ENCODE assay signal across 27 mouse cellular contexts in genomic region chr8:87513796-87514195, GRCm38 (mm10). TPM values are rescaled to one million over a fixed set of nuclear protein-coding genes. Genes with fewer than 3 reads are reported as not detected.
DNase-seq lines count a peak whose midpoint lies in the region; TF ChIP-seq lines count a peak whose summit lies in the region.
"Had no signal": no experiment of that assay in that cellular context is flagged by ENCODE, and none has a peak within 500 bp of the region (broad histone marks: within the 10 kb centered on the region; RNA-seq: fewer than 3 reads in every experiment).

No protein-coding gene starts in this region.

- H3K36me3 ChIP-seq in C2C12 (ENCODE audit: control insufficient read depth, insufficient read depth) (no peaks in the 10 kb centered on the region), myocyte (ENCODE audit: control insufficient read depth, insufficient read depth) (no peaks in the 10 kb centered on the region)
- H3K36me3 ChIP-seq: embryonic facial prominence, embryonic 13.5 days; embryonic facial prominence, embryonic 15.5 days; forebrain, embryonic 12.5 days; G1E had no signal

- H3K79me3 ChIP-seq in C2C12 (ENCODE audit: low read depth), result peaks cover 1% of the 10 kb centered on the region

- H3K4me3 ChIP-seq in layer of hippocampus, adult 2 months, result no peak overlapping the region
- H3K4me3 ChIP-seq in C2C12 (ENCODE audit: insufficient read depth, poor library complexity, severe bottlenecking) (no peak overlapping the region), myocyte (no peak overlapping the region)
- H3K4me3 ChIP-seq: embryonic facial prominence, embryonic 13.5 days; embryonic facial prominence, embryonic 15.5 days; erythroblast, embryonic 14.5 days; forebrain, embryonic 12.5 days had no signal

- H3K79me2 ChIP-seq in C2C12 (ENCODE audit: control insufficient read depth, insufficient read depth) (no peaks in the 10 kb centered on the region), myocyte (ENCODE audit: control insufficient read depth, insufficient read depth) (no peaks in the 10 kb centered on the region)

- 0 out of 2 replicates have a peak overlapping the region, but pooled peaks have one; percentile 46 for H3K27ac ChIP-seq in layer of hippocampus, adult 2 months
- H3K27ac ChIP-seq: embryonic facial prominence, embryonic 13.5 days; embryonic facial prominence, embryonic 15.5 days; forebrain, embryonic 12.5 days had no signal

- TF ChIP-seq POLR2A in myocyte (IDR thresholded peaks at IDR 0.05; ENCODE audit: insufficient read length, low read depth), result no peak

- TF ChIP-seq CTCF in layer of hippocampus, adult 2 months (conservative IDR thresholded peaks at IDR 0.05), result no peak
- no peak for TF ChIP-seq CTCF in C2C12 (IDR thresholded peaks at IDR 0.05; ENCODE audit: control insufficient read depth, insufficient read depth, insufficient read length)

- peak overlapping the region; percentile 54 for H3K4me2 ChIP-seq in myocyte (ENCODE audit: low read depth)
- H3K4me2 ChIP-seq: embryonic facial prominence, embryonic 13.5 days; embryonic facial prominence, embryonic 15.5 days; forebrain, embryonic 12.5 days had no signal

- H3K27me3 ChIP-seq in C2C12 (ENCODE audit: control insufficient read depth, insufficient read depth, insufficient read length) (no peaks in the 10 kb centered on the region), myocyte (ENCODE audit: control insufficient read depth, insufficient read depth, insufficient read length) (no peaks in the 10 kb centered on the region)
- H3K27me3 ChIP-seq: embryonic facial prominence, embryonic 13.5 days; embryonic facial prominence, embryonic 15.5 days; forebrain, embryonic 12.5 days; Patski had no signal

- no peak for DNase-seq in layer of hippocampus, adult 2 months (ENCODE audit: low spot score in 2 of 2)
- DNase-seq in layer of hippocampus, postnatal 25 days (ENCODE audit: extremely low spot score in 1 of 2, low spot score in 1 of 2), result no peak
- no peak for DNase-seq in embryo, embryonic 9.5 days (ENCODE audit: extremely low spot score)
- DNase-seq: adrenal gland, adult 8-10 months; adrenal gland, postnatal 14 days; adrenal gland, postnatal 36 days; cerebellum, adult 11-12 months; cerebellum, adult 2 months; cerebellum, adult 9-10 months; cerebellum, postnatal 10 days; cerebellum, postnatal 25 days had no signal

- H3ac ChIP-seq in C2C12 (ENCODE audit: control insufficient read depth, insufficient read length, low read depth) (no peak overlapping the region), myocyte (ENCODE audit: control insufficient read depth, insufficient read length) (no peak overlapping the region)

TF ChIP-seq in C2C12, 6 proteins besides CTCF, POLR2A, EP300 and RAD21:
- TF ChIP-seq MYOD1 (IDR thresholded peaks at IDR 0.05; ENCODE audit: control insufficient read depth, insufficient read length, low read depth) (peak; percentile 97), MYOG (IDR thresholded peaks at IDR 0.05; ENCODE audit: control insufficient read depth, extremely low read depth, insufficient read length) (no peak)

TF ChIP-seq in myocyte, 11 proteins besides CTCF, POLR2A, EP300 and RAD21:
- TF ChIP-seq POLR2AphosphoS2 (IDR thresholded peaks at IDR 0.05; ENCODE audit: insufficient read length, low read depth) (no peak), TCF3 (IDR thresholded peaks at IDR 0.05; ENCODE audit: insufficient read length, low read depth) (peak; percentile 91), TCF12 (IDR thresholded peaks at IDR 0.05; ENCODE audit: insufficient read depth, poor library complexity, severe bottlenecking) (peak; percentile 75), E2F4 (IDR thresholded peaks at IDR 0.05; ENCODE audit: insufficient read depth) (no peak), USF1 (IDR thresholded peaks at IDR 0.05; ENCODE audit: low read depth) (no peak), MYOG (IDR thresholded peaks at IDR 0.05; ENCODE audit: control insufficient read depth in 1 of 3, insufficient read depth in 1 of 3, insufficient read length in 2 of 3, low read depth in 2 of 3) (peak; percentile 78 to 95 (median 88)), MAX (IDR thresholded peaks at IDR 0.05; ENCODE audit: low read depth) (no peak), MYOD1 (IDR thresholded peaks at IDR 0.05; ENCODE audit: control insufficient read depth in 1 of 3, insufficient read length in 2 of 3, low read depth in 2 of 3) (peak; percentile 98 to 99 (median 99)), CEBPB (IDR thresholded peaks at IDR 0.05; ENCODE audit: insufficient read depth, poor library complexity, severe bottlenecking) (no peak), REST (IDR thresholded peaks at IDR 0.05; ENCODE audit: insufficient read depth, insufficient read length) (no peak), SRF (IDR thresholded peaks at IDR 0.05; ENCODE audit: control insufficient read depth, insufficient read length, low read depth) (no peak)

RNA-seq across cellular contexts. Expression of gene Cbln1, which starts 41.4 kb away (rescaled TPM):
- 1 to 10 TPM; 4.1 to 5.1 TPM for total RNA-seq in layer of hippocampus, adult 2 months (2021)
- 1 to 10 TPM; 5.5 to 6.3 TPM for total RNA-seq in layer of hippocampus, postnatal 25 days (2021)
- polyA plus RNA-seq in C2C12 (2012; fragmentation: generic; extraction: Trizol) (0.12 TPM), myocyte (2012; fragmentation: generic; extraction: Trizol) (0.01 TPM)
- total RNA-seq: CH12.LX, G1E had no signal
- polyA plus RNA-seq: CD4-positive, CD25-positive, alpha-beta regulatory T cell, adult 4 months; erythroblast, embryonic 14.5 days; G1E had no signal

RNA-seq across cellular contexts. Expression of gene 4933402J07Rik, which starts 49.9 kb away (rescaled TPM):
- total RNA-seq in layer of hippocampus, adult 2 months (2021), result not detected
- total RNA-seq in layer of hippocampus, postnatal 25 days (2021), result not detected
- not detected for polyA plus RNA-seq in C2C12 (2012; fragmentation: generic; extraction: Trizol)
- polyA plus RNA-seq in myocyte (2012; fragmentation: generic; extraction: Trizol), result not detected
- total RNA-seq: adrenal gland, adult 18-20 months; adrenal gland, postnatal 14 days; adrenal gland, postnatal 36 days; CH12.LX; G1E had no signal
- polyA plus RNA-seq: activated CD4-positive, CD25-positive, alpha-beta regulatory T cell, adult 4 months; CD4-positive, CD25-positive, alpha-beta regulatory T cell, adult 4 months; cortical plate, adult 2 months; embryonic facial prominence, embryonic 11.5 days; embryonic facial prominence, embryonic 13.5 days; embryonic facial prominence, embryonic 15.5 days; erythroblast, embryonic 14.5 days; forebrain, embryonic 12.5 days; forebrain, embryonic 14.5 days; forebrain, embryonic 16.5 days; G1E; Patski had no signal
